Mouse (Mus musculus): ENCODE results near the gene Txn2. TPM values are rescaled to one million over a fixed set of nuclear protein-coding genes. Genes with fewer than 3 reads are reported as not detected.

Gene Txn2
- polyA plus RNA-seq, 1 experiment from 2014 or later: 245 TPM

- H3K27ac ChIP-seq: peak overlapping the region; percentile 60; the same call in 1 of the 2 replicates
- no peak overlapping the region for H3K4me2 ChIP-seq (ENCODE audit: low read length)
- ATAC-seq (replicated peaks; ENCODE audit: low FRiP score, low read depth) (no peak), DNase-seq (ENCODE audit: low spot score) (peak; percentile 67)
- no peaks in the 10 kb centered on the region for H3K9me3 ChIP-seq (replicated peaks; ENCODE audit: low read length)
- H3K4me3 ChIP-seq (replicated peaks; ENCODE audit: low read depth, low read length): no peak overlapping the region
- H3K27me3 ChIP-seq (ENCODE audit: insufficient read depth, low read length): no peaks in the 10 kb centered on the region
- no peaks in the 10 kb centered on the region for H3K36me3 ChIP-seq (ENCODE audit: insufficient read depth, low read length)
- peaks cover 20% of the 10 kb centered on the region; the same call in 1 of the 2 replicates for H3K4me1 ChIP-seq (replicated peaks; ENCODE audit: insufficient read depth, low read length)
- H3K9ac ChIP-seq (ENCODE audit: low read depth, low read length): no peak overlapping the region
- no peak for TF ChIP-seq CTCF (IDR thresholded peaks at IDR 0.05; ENCODE audit: low read depth)
- WGBS: 75% methylated on average over 5 of the region's 5 CpGs
Measured at GRCm38 (mm10) chr15:77886369-77887092, 42.3 kb downstream of the Txn2 start.

- ATAC-seq (replicated peaks; ENCODE audit: low FRiP score, low read depth): no peak
- DNase-seq (ENCODE audit: low spot score): no peak
- Histone ChIP-seq H3K27ac (0 out of 2 replicates have a peak overlapping the region, but pooled peaks have one; percentile 60), H3K9ac (ENCODE audit: low read depth, low read length) (no peak overlapping the region), H3K4me2 (ENCODE audit: low read length) (no peak overlapping the region), H3K36me3 (ENCODE audit: insufficient read depth, low read length) (no peaks in the 10 kb centered on the region), H3K4me3 (replicated peaks; ENCODE audit: low read depth, low read length) (no peak overlapping the region), H3K27me3 (ENCODE audit: insufficient read depth, low read length) (no peaks in the 10 kb centered on the region), H3K9me3 (replicated peaks; ENCODE audit: low read length) (no peaks in the 10 kb centered on the region), H3K4me1 (replicated peaks; ENCODE audit: insufficient read depth, low read length) (peaks cover 20% of the 10 kb centered on the region; the same call in 1 of the 2 replicates)
- WGBS: 74% methylated on average over 4 of the region's 4 CpGs
- TF ChIP-seq CTCF (IDR thresholded peaks at IDR 0.05; ENCODE audit: low read depth): no peak
Measured at GRCm38 (mm10) chr15:77885945-77886344, 42.9 kb downstream of the Txn2 start.

GRCm38 (mm10) chr15:77885159-77885558 is 43.6 kb downstream of the Txn2 start:
- Histone ChIP-seq H3K27me3 (ENCODE audit: insufficient read depth, low read length) (no peaks in the 10 kb centered on the region), H3K27ac (no peak overlapping the region), H3K4me1 (replicated peaks; ENCODE audit: insufficient read depth, low read length) (peaks cover 20% of the 10 kb centered on the region; the same call in 1 of the 2 replicates), H3K4me3 (replicated peaks; ENCODE audit: low read depth, low read length) (no peak overlapping the region), H3K9ac (ENCODE audit: low read depth, low read length) (no peak overlapping the region), H3K36me3 (ENCODE audit: insufficient read depth, low read length) (no peaks in the 10 kb centered on the region), H3K4me2 (ENCODE audit: low read length) (no peak overlapping the region), H3K9me3 (replicated peaks; ENCODE audit: low read length) (no peaks in the 10 kb centered on the region)
- ATAC-seq (replicated peaks; ENCODE audit: low FRiP score, low read depth): no peak
- WGBS: 83% methylated on average over 6 of the region's 6 CpGs
- no peak for TF ChIP-seq CTCF (IDR thresholded peaks at IDR 0.05; ENCODE audit: low read depth)
- no peak for DNase-seq (ENCODE audit: low spot score)

- WGBS: 43% methylated on average over 4 of the region's 4 CpGs
Measured at GRCm38 (mm10) chr15:77883697-77884010, 45.2 kb downstream of the Txn2 start.

GRCm38 (mm10) chr15:77882797-77883696 is 45.8 kb downstream of the Txn2 start:
- 8% methylated on average over 17 of the region's 17 CpGs for WGBS
- no peaks in the 10 kb centered on the region for H3K9me3 ChIP-seq (replicated peaks; ENCODE audit: low read length)
- H3K36me3 ChIP-seq (ENCODE audit: insufficient read depth, low read length): no peaks in the 10 kb centered on the region
- DNase-seq (ENCODE audit: low spot score) (peak; percentile 97), ATAC-seq (replicated peaks; ENCODE audit: low FRiP score, low read depth) (peak; percentile 88)
- H3K4me2 ChIP-seq (ENCODE audit: low read length): peak overlapping the region; percentile 8; the same call in 1 of the 2 replicates
- H3K27ac ChIP-seq: peak overlapping the region; percentile 97
- H3K4me3 ChIP-seq (replicated peaks; ENCODE audit: low read depth, low read length): no peak overlapping the region
- H3K9ac ChIP-seq (ENCODE audit: low read depth, low read length): peak overlapping the region; percentile 19
- H3K4me1 ChIP-seq (replicated peaks; ENCODE audit: insufficient read depth, low read length): peaks cover 20% of the 10 kb centered on the region; the same call in 1 of the 2 replicates
- TF ChIP-seq CTCF (IDR thresholded peaks at IDR 0.05; ENCODE audit: low read depth): no peak
- H3K27me3 ChIP-seq (ENCODE audit: insufficient read depth, low read length): no peaks in the 10 kb centered on the region

More at GRCm38 (mm10) chr15:77883697-77884010, 45.2 kb downstream of the Txn2 start:
- H3K4me2 ChIP-seq (ENCODE audit: low read length): no peak overlapping the region
- no peak overlapping the region for H3K4me3 ChIP-seq (replicated peaks; ENCODE audit: low read depth, low read length)
- peak overlapping the region; percentile 97 for H3K27ac ChIP-seq
- no peak for TF ChIP-seq CTCF (IDR thresholded peaks at IDR 0.05; ENCODE audit: low read depth)
- peak overlapping the region; percentile 19 for H3K9ac ChIP-seq (ENCODE audit: low read depth, low read length)
- no peaks in the 10 kb centered on the region for H3K36me3 ChIP-seq (ENCODE audit: insufficient read depth, low read length)
- H3K27me3 ChIP-seq (ENCODE audit: insufficient read depth, low read length): no peaks in the 10 kb centered on the region
- H3K4me1 ChIP-seq (replicated peaks; ENCODE audit: insufficient read depth, low read length): peaks cover 20% of the 10 kb centered on the region; the same call in 1 of the 2 replicates
- ATAC-seq (replicated peaks; ENCODE audit: low FRiP score, low read depth): no peak
- H3K9me3 ChIP-seq (replicated peaks; ENCODE audit: low read length): no peaks in the 10 kb centered on the region
- DNase-seq (ENCODE audit: low spot score): no peak

GRCm38 (mm10) chr15:77882297-77882696 is 46.5 kb downstream of the Txn2 start:
- peaks cover 20% of the 10 kb centered on the region; the same call in 1 of the 2 replicates for H3K4me1 ChIP-seq (replicated peaks; ENCODE audit: insufficient read depth, low read length)
- no peaks in the 10 kb centered on the region for H3K9me3 ChIP-seq (replicated peaks; ENCODE audit: low read length)
- no peaks in the 10 kb centered on the region for H3K36me3 ChIP-seq (ENCODE audit: insufficient read depth, low read length)
- H3K27ac ChIP-seq: peak overlapping the region; percentile 97
- ATAC-seq (replicated peaks; ENCODE audit: low FRiP score, low read depth) (no peak), DNase-seq (ENCODE audit: low spot score) (no peak)
- no peak overlapping the region for H3K4me3 ChIP-seq (replicated peaks; ENCODE audit: low read depth, low read length)
- 41% methylated on average over 6 of the region's 6 CpGs for WGBS
- 0 out of 2 replicates have a peak overlapping the region, but pooled peaks have one; percentile 15 for H3K9ac ChIP-seq (ENCODE audit: low read depth, low read length)
- H3K27me3 ChIP-seq (ENCODE audit: insufficient read depth, low read length): no peaks in the 10 kb centered on the region
- H3K4me2 ChIP-seq (ENCODE audit: low read length): peak overlapping the region; percentile 8; the same call in 1 of the 2 replicates
- no peak for TF ChIP-seq CTCF (IDR thresholded peaks at IDR 0.05; ENCODE audit: low read depth)

Measured in kidney, postnatal 0 days (tissue).